Mouse (Mus musculus): ENCODE results near the gene Vmn1r100.
"Not testable (repeated sequence)": the region's sequence is repeated elsewhere in the genome, so short reads cannot be mapped to it uniquely, and the experiment has no call there.

DNA sequence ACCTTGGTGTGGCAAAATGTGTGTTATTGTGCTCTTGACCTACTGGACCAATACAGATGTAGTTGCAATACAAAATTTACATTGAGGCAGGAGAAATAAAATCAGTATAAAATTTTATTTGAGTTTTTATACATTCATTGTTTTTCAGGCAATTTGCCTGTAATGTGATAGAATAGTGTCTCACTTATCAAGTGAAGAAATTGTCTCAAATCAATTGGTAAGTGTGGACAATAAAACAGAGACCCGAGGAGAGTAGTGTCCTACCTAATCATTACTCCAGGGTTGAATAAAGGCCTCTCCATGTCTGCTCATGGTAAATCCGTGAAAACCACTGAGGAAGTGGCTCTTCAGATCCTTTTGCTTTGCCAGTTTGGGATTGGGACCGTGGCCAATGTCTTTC is at the start of gene Vmn1r100:
- not testable (repeated sequence) for TF ChIP-seq CTCF (IDR thresholded peaks at IDR 0.05; ENCODE audit: insufficient read depth, low read length); POLR2A (IDR thresholded peaks at IDR 0.05; ENCODE audit: borderline replicate concordance, extremely low read depth, low read depth, low read length)

Data from lung, adult 2 months (tissue).